Mouse (Mus musculus) kidney, adult 2 months (tissue): ENCODE results near the gene Plekhm3.

ENCODE experiments used
- CTCF ChIP-seq: fragments of 200-500 bp; conservative IDR thresholded peaks from 2 replicates; pipeline ENCODE4 v1.5.1; 2011; ENCODE audit warnings: low read depth, mild to moderate bottlenecking, control low read depth, low read length, moderate library complexity, mixed read lengths; ENCODE audit not compliant: insufficient read depth, insufficient read length
- POLR2A ChIP-seq: fragments of 200-500 bp; IDR thresholded peaks from one replicate; pipeline ENCODE4 v1.6.1; 2011; ENCODE audit warnings: low read depth, low read length, control low read depth

DNA sequence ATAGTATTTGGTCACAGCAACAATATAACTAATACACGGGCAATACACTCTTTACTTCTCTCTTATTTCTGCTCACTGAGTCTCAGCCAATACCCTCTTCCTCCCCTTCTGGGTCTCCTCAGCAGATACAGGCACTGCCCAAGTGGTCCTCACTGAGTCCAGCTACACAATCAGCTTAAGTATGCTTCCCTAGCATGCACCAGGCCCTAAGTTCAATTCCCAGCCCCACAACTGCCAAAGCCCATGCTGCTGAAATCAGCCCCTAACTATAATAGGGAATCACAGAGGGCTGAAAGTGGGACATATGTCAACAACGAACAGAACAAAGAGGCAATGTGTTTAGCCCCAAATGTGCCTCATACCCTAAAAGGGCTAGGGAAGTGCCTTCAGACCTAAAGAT, 11.9 kb downstream of the Plekhm3 start:
- no peak for TF ChIP-seq CTCF
- TF ChIP-seq POLR2A: no peak
